Mouse (Mus musculus) embryonic facial prominence, embryonic 13.5 days (tissue): Measurements from ENCODE around the gene Bcar3. TPM values are rescaled to one million over a fixed set of nuclear protein-coding genes. Genes with fewer than 3 reads are reported as not detected.
"Not testable (repeated sequence)": the region's sequence is repeated elsewhere in the genome, so short reads cannot be mapped to it uniquely, and the experiment has no call there.

Experiments
- ATAC-seq: fragments of 200-750 bp; cut with Nextera tagmentation; 2 replicates; pipeline ENCODE4 v1.8.0; 2017; ENCODE audit warnings: low read depth; ENCODE audit not compliant: insufficient number of reproducible peaks, insufficient read depth, low FRiP score, low TSS enrichment
- H3K27ac ChIP-seq: fragments of 300-500 bp; sonication (generic); 2 replicates; pipeline ENCODE4 v1.5.1; 2015; ENCODE audit warnings: moderate library complexity, mild to moderate bottlenecking, inconsistent platforms
- H3K27me3 ChIP-seq: fragments of 300-500 bp; sonication (generic); 2 replicates; pipeline ENCODE4 v1.6.1; 2015; ENCODE audit warnings: mild to moderate bottlenecking, inconsistent platforms
- H3K36me3 ChIP-seq: fragments of 300-500 bp; sonication (generic); 2 replicates; pipeline ENCODE4 v1.6.1; 2015; ENCODE audit warnings: mild to moderate bottlenecking, inconsistent platforms
- H3K4me1 ChIP-seq: fragments of 300-500 bp; sonication (generic); 2 replicates; pipeline ENCODE4 v1.6.1; 2015; ENCODE audit warnings: inconsistent platforms
- H3K4me2 ChIP-seq: fragments of 300-500 bp; sonication (generic); 2 replicates; pipeline ENCODE4 v1.6.1; 2015; ENCODE audit warnings: moderate library complexity, mild to moderate bottlenecking, inconsistent platforms
- H3K4me3 ChIP-seq: fragments of 300-500 bp; sonication (generic); 2 replicates; pipeline ENCODE4 v1.5.1; 2015; ENCODE audit warnings: mild to moderate bottlenecking, inconsistent platforms
- H3K9ac ChIP-seq: fragments of 300-500 bp; sonication (generic); 2 replicates; pipeline ENCODE4 v1.6.1; 2015; ENCODE audit warnings: mild to moderate bottlenecking, inconsistent platforms
- H3K9me3 ChIP-seq: fragments of 300-500 bp; sonication (generic); 2 replicates; pipeline ENCODE4 v1.6.1; 2016; ENCODE audit warnings: inconsistent platforms
- WGBS: fragments of 180-500 bp; shearing (Covaris S2); methylation state at CpG from one replicate; pipeline ENCODE4 v1.1.7; 2015; ENCODE audit warnings: mixed read lengths; 5-methylcytosine and 5-hydroxymethylcytosine counted together
- polyA plus RNA-seq: library from polyadenylated mRNA; unstranded; fragments of >200 nt; fragmentation: Nextera tagmentation; extraction: Ambion mirVana; gene quantifications from 2 replicates; pipeline ENCODE4 v1.2.1, GENCODE M21; 2015

Gene Bcar3
- polyA plus RNA-seq, 1 experiment from 2014 or later = 8.6 TPM

GRCm38 (mm10) chr3:122272565-122272964 is 21.4 kb upstream of the Bcar3 start:
- 61% methylated on average over 1 of the region's 1 CpGs for WGBS
- H3K27ac ChIP-seq, H3K27me3 ChIP-seq, H3K4me2 ChIP-seq, H3K4me3 ChIP-seq, ATAC-seq, H3K9ac ChIP-seq, H3K9me3 ChIP-seq: not testable (repeated sequence)
- Histone ChIP-seq H3K4me1 (peaks cover 26% of the 10 kb centered on the region), H3K36me3 (peaks cover 19% of the 10 kb centered on the region)

DNA sequence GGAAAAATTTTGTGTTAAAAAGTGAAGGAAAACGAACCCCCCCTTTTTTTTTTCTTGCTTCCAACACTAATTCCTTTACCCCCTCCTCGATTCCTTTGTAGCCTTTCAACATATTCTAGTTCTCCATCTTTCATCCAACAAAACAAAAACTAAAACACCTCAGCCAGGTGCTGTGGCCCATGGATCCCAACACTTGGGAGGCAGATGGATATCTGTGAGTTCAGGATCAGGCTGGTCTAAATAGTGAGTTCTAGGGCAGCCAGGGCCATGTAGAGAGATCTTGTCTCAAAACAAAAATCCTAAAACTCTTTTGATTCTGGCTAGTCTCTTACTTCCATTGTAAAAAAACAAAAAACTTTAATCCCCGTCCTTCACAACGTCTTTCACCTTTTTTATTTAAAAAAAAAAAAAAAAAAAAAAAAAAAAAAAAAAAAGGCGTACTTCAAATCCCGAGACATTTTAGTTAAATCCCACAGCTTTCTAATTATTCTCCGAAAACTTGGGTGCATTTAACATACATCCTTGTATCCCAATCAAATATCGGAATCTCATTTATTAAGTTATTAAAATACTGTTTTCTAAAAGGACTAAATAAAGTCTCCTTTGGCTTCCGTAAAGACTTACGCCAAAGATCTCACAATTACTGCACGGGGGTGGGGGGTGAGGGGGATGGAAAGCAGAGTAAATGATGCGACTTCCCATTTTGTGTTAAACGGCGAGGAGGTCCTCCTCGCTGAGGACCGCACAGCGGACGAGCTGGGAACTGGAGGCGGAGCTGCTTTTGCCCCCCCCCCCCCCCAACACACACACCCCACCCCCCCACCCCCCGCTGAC is 20.3 kb upstream of the Bcar3 start:
- Histone ChIP-seq H3K4me1 (peaks cover 34% of the 10 kb centered on the region), H3K27me3 (no peaks in the 10 kb centered on the region), H3K4me2 (peak overlapping the region; percentile 76), H3K9me3 (no peaks in the 10 kb centered on the region), H3K36me3 (peaks cover 30% of the 10 kb centered on the region), H3K4me3 (peak overlapping the region; percentile 92), H3K27ac (peak overlapping the region; percentile 76; the same call in 1 of the 2 replicates), H3K9ac (peak overlapping the region; percentile 94; the same call in 1 of the 2 replicates)
- WGBS = 9% methylated on average over 19 of the region's 20 CpGs
- no peak; the same call in 1 of the 2 replicates for ATAC-seq

GRCm38 (mm10) chr3:122274241-122275024 is 19.5 kb upstream of the Bcar3 start, which contains the start of gene Dnttip2:
TSS of gene Dnttip2 (plus strand) at chr3:122274388.
- peak within 1 kb of the TSS; percentile 76 for H3K4me2 ChIP-seq
- ATAC-seq = peak; percentile 92
- no peaks in the 10 kb centered on the region for H3K9me3 ChIP-seq
- peak within 1 kb of the TSS; percentile 76 for H3K27ac ChIP-seq
- peak within 1 kb of the TSS; percentile 94 for H3K9ac ChIP-seq
- H3K4me1 ChIP-seq = peaks cover 34% of the 10 kb centered on the region
- peak within 1 kb of the TSS; percentile 92 for H3K4me3 ChIP-seq
- H3K36me3 ChIP-seq = peaks cover 38% of the 10 kb centered on the region
- under 1% methylated on average over 53 of the region's 57 CpGs for WGBS
- no peaks in the 10 kb centered on the region for H3K27me3 ChIP-seq

DNA sequence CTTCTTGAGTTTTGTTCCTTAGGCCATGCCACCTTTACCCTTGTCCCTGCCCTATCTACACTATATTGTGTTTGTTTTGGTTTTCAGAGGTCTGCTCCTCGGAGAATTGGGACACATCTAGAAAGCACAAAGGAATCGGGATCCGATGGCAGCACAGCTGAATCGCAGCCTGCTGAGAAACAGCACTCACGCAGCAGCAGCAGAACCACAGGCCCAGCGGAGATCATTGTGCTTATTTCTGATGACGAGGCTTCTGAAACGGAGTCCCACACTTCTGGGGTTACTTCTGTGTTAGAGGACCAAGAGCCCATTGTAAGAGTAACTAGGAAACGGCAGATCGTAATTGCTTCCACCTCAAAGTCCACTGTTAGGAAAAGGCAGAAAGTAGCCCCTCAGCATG is 18.8 kb upstream of the Bcar3 start:
- WGBS = 73% methylated on average over 10 of the region's 10 CpGs

DNA sequence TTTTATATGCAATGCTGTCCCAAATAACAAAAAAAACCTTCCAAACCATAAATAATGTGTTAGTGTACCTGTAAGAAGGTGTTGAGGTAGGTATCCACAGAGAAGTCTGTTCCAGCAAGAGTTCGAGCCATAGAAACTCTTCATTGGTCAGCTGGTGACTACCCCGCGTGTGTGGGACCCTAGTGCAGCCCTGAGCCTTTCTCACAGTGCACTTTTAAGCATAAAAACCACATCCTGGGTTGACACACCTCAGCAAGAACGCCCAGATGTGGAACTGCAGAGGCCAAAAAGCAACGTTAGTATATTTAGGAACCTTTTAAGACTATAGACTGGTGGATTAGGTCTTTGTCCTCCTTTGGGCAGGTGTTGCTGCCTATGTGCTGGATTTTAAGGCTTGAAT is 6.7 kb upstream of the Bcar3 start:
- 70% methylated on average over 5 of the region's 5 CpGs for WGBS
- no peak for ATAC-seq
- Histone ChIP-seq H3K36me3 (peaks cover 34% of the 10 kb centered on the region), H3K4me1 (peaks cover 7% of the 10 kb centered on the region), H3K9me3 (no peaks in the 10 kb centered on the region), H3K27ac (no peak overlapping the region), H3K4me3 (no peak overlapping the region), H3K27me3 (no peaks in the 10 kb centered on the region), H3K9ac (no peak overlapping the region), H3K4me2 (no peak overlapping the region)

More for the DNA sequence above, 18.8 kb upstream of the Bcar3 start:
- Histone ChIP-seq H3K27ac (no peak overlapping the region), H3K4me3 (peak overlapping the region; percentile 92), H3K9me3 (no peaks in the 10 kb centered on the region), H3K9ac (peak overlapping the region; percentile 94), H3K36me3 (peaks cover 44% of the 10 kb centered on the region), H3K4me1 (peaks cover 34% of the 10 kb centered on the region), H3K27me3 (no peaks in the 10 kb centered on the region), H3K4me2 (peak overlapping the region; percentile 76)
- ATAC-seq = no peak

- no peak overlapping the region for H3K4me2 ChIP-seq
- H3K36me3 ChIP-seq = peaks cover 20% of the 10 kb centered on the region
- H3K9me3 ChIP-seq = no peaks in the 10 kb centered on the region
- no peak for ATAC-seq
- H3K9ac ChIP-seq = no peak overlapping the region
- no peak overlapping the region for H3K27ac ChIP-seq
- H3K4me1 ChIP-seq = peaks cover 12% of the 10 kb centered on the region
- H3K4me3 ChIP-seq = no peak overlapping the region
- 82% methylated on average over 5 of the region's 5 CpGs for WGBS
- no peaks in the 10 kb centered on the region for H3K27me3 ChIP-seq
These were observed 5.2 kb upstream of the Bcar3 start for GRCm38 (mm10) chr3:122288613-122289195.

DNA sequence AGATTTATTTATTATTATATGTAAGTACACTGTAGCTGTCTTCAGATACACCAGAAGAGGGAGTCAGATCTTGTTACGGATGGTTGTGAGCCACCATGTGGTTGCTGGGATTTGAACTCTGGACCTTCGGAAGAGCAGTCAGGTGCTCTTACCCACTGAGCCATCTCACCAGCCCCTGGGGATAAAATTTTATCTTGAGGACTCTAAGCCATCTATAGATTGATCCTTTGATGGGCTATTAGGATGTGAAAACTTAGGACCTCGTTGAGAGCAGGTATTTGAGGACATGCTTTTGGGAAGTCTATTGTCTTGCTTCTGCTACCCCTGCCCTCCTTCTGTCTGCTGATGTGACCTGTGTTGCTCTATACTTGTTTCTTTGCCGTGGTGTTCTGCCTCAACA is 4.6 kb upstream of the Bcar3 start:
- H3K4me3 ChIP-seq, ATAC-seq, H3K9me3 ChIP-seq, H3K4me2 ChIP-seq, H3K27ac ChIP-seq, H3K27me3 ChIP-seq, H3K9ac ChIP-seq: not testable (repeated sequence)
- peaks cover 14% of the 10 kb centered on the region for H3K36me3 ChIP-seq
- H3K4me1 ChIP-seq = peaks cover 14% of the 10 kb centered on the region
- 82% methylated on average over 4 of the region's 4 CpGs for WGBS

DNA sequence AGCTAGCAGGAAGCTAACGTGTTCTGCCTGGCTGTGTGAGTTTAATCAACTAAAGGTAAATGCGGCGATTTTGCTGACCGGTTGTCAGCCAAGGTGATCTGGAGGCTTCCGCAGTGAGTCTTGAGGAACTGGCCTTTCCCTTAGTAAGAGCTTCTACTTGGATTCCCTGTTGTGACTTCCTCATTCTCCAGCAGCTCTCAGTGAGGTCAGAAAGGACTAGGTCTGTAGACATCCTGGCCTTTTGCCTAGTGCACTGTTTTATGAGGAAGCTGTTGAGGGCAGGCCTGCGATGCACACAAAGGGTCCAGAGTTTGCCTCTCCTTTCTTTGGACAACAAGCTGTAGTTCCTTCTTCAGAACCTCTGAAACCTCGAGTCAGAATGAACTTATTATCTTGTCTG is 3.2 kb upstream of the Bcar3 start:
- no peak overlapping the region for H3K9ac ChIP-seq
- H3K36me3 ChIP-seq = peaks cover 2% of the 10 kb centered on the region; the same call in 1 of the 2 replicates
- no peak for ATAC-seq
- peaks cover 27% of the 10 kb centered on the region for H3K4me1 ChIP-seq
- H3K27ac ChIP-seq = no peak overlapping the region
- H3K27me3 ChIP-seq = no peaks in the 10 kb centered on the region
- no peak overlapping the region for H3K4me2 ChIP-seq
- H3K9me3 ChIP-seq = no peaks in the 10 kb centered on the region
- H3K4me3 ChIP-seq = no peak overlapping the region
- 80% methylated on average over 7 of the region's 7 CpGs for WGBS

GRCm38 (mm10) chr3:122291828-122292227 is 2.1 kb upstream of the Bcar3 start:
- H3K4me2 ChIP-seq = peak overlapping the region; percentile 72
- H3K9me3 ChIP-seq = no peaks in the 10 kb centered on the region
- H3K36me3 ChIP-seq = no peaks in the 10 kb centered on the region
- no peak for ATAC-seq
- H3K27me3 ChIP-seq = no peaks in the 10 kb centered on the region
- H3K4me1 ChIP-seq = peaks cover 28% of the 10 kb centered on the region
- peak overlapping the region; percentile 96; the same call in 1 of the 2 replicates for H3K27ac ChIP-seq
- H3K9ac ChIP-seq = peak overlapping the region; percentile 90; the same call in 1 of the 2 replicates
- WGBS = 55% methylated on average over 12 of the region's 12 CpGs
- peak overlapping the region; percentile 89 for H3K4me3 ChIP-seq

- Histone ChIP-seq H3K4me3 (peak overlapping the region; percentile 89), H3K36me3 (no peaks in the 10 kb centered on the region), H3K9me3 (no peaks in the 10 kb centered on the region), H3K4me1 (peaks cover 32% of the 10 kb centered on the region), H3K9ac (peak overlapping the region; percentile 90), H3K27me3 (no peaks in the 10 kb centered on the region), H3K4me2 (peak overlapping the region; percentile 72), H3K27ac (peak overlapping the region; percentile 96)
- ATAC-seq = peak; percentile 80
- 6% methylated on average over 54 of the region's 54 CpGs for WGBS
These were observed 1.4 kb upstream of the Bcar3 start for GRCm38 (mm10) chr3:122292300-122293222.
